Comparison of ENCODE assay signal across 19 mouse cellular contexts in genomic region chr9:71018206-71018605, GRCm38 (mm10).
DNase-seq lines count a peak whose midpoint lies in the region; ATAC-seq and TF ChIP-seq lines count a peak whose summit lies in the region.
"Had no signal": no experiment of that assay in that cellular context is flagged by ENCODE, and none has a peak within 500 bp of the region (broad histone marks: within the 10 kb centered on the region; RNA-seq: fewer than 3 reads in every experiment).

No protein-coding gene starts in this region.

- TF ChIP-seq EP300 in CH12.LX (IDR thresholded peaks at IDR 0.05; ENCODE audit: low read length), result no peak; the same call in 1 of the 2 replicates

- H3K4me3 ChIP-seq in CH12.LX (replicated peaks in 1 of 3; ENCODE audit: low read depth in 2 of 3, low read length in 2 of 3, poor library complexity in 1 of 3), result peak overlapping the region; percentile 19 to 36 (median 20)
- no peak overlapping the region for H3K4me3 ChIP-seq in hindbrain, embryonic 13.5 days
- H3K4me3 ChIP-seq: embryonic facial prominence, embryonic 12.5 days; forebrain, embryonic 15.5 days; heart, embryonic 13.5 days had no signal

- no peak for TF ChIP-seq RAD21 in CH12.LX (IDR thresholded peaks at IDR 0.05; ENCODE audit: low read depth, low read length)

- TF ChIP-seq POLR2A in CH12.LX (IDR thresholded peaks at IDR 0.05; ENCODE audit: low read depth, low read length), result no peak

- 67% methylated on average over 9 of the region's 9 CpGs for WGBS in hindbrain, embryonic 13.5 days

- no peaks in the 10 kb centered on the region for H3K27me3 ChIP-seq in CH12.LX (replicated peaks)
- no peaks in the 10 kb centered on the region for H3K27me3 ChIP-seq in hindbrain, embryonic 13.5 days
- H3K27me3 ChIP-seq: embryonic facial prominence, embryonic 12.5 days; forebrain, embryonic 15.5 days; heart, embryonic 13.5 days had no signal

- no peaks in the 10 kb centered on the region for H3K79me2 ChIP-seq in CH12.LX (replicated peaks; ENCODE audit: control insufficient read depth, extremely low read depth, insufficient read depth, poor library complexity, severe bottlenecking)

- in situ Hi-C loops in CH12.LX (cut with MboI; ENCODE audit: low pct_ligation_motif_present, low pct_unique_long_range_greater_than_20kb, low sequenced_read_pairs), result loop anchor here (10.0 kb wide), 1 partner anchor 47 kb away; no protein-coding TSS in a partner anchor

- dilution Hi-C loops in CH12.LX (cut with MboI; ENCODE audit: extremely low pct_ligation_motif_present, extremely low pct_unique_long_range_greater_than_20kb, low sequenced_read_pairs), result no loop called here

- DNase-seq in left cerebral cortex, postnatal 25 days (ENCODE audit: low spot score in 2 of 2), result peak; percentile 9 to 24
- DNase-seq in left cerebral cortex, adult 8-10 months (ENCODE audit: low spot score in 2 of 2), result no peak
- DNase-seq in A20 (ENCODE audit: low read depth, low spot score) (peak; percentile 83), CH12.LX (ENCODE audit: extremely low read depth) (peak; percentile 63)
- peak; percentile 40 for DNase-seq in brain, adult 2 months (ENCODE audit: low read depth, low spot score)
- no peak for DNase-seq in gastrocnemius, postnatal 10 days
- no peak for DNase-seq in adrenal gland, postnatal 10 days
- DNase-seq: adrenal gland, adult 2 months; adrenal gland, postnatal 36 days; cerebellum, adult 2 months; cerebellum, postnatal 10 days; gastrocnemius, postnatal 25 days had no signal

- no peak for TF ChIP-seq CTCF in CH12.LX (conservative IDR thresholded peaks at IDR 0.05 in 1 of 2, IDR thresholded peaks at IDR 0.05 in 1 of 2; ENCODE audit: low read depth in 2 of 2, low read length in 2 of 2)

- H3K36me3 ChIP-seq in CH12.LX (replicated peaks in 1 of 2; ENCODE audit: control insufficient read depth in 1 of 2, insufficient read depth in 1 of 2, low read length in 1 of 2), result no peaks in the 10 kb centered on the region
- H3K36me3 ChIP-seq in hindbrain, embryonic 13.5 days, result no peaks in the 10 kb centered on the region
- H3K36me3 ChIP-seq: embryonic facial prominence, embryonic 12.5 days; forebrain, embryonic 15.5 days; heart, embryonic 13.5 days had no signal

- peak overlapping the region; percentile 59; the same call in 1 of the 2 replicates for H3K27ac ChIP-seq in CH12.LX (ENCODE audit: insufficient read depth, low read depth)
- H3K27ac ChIP-seq in hindbrain, embryonic 13.5 days, result no peak overlapping the region
- H3K27ac ChIP-seq: embryonic facial prominence, embryonic 12.5 days; forebrain, embryonic 15.5 days; heart, embryonic 13.5 days; hindbrain, embryonic 14.5 days had no signal

- ATAC-seq in hindbrain, embryonic 13.5 days (ENCODE audit: low FRiP score), result no peak
- ATAC-seq: CD4-positive, CD25-positive, alpha-beta regulatory T cell, adult 4 months; forebrain, embryonic 15.5 days; intestine, embryonic 16.5 days had no signal

- peak overlapping the region; percentile 46 for H3K9ac ChIP-seq in CH12.LX (ENCODE audit: insufficient read depth, low read depth)
- H3K9ac ChIP-seq in hindbrain, embryonic 13.5 days, result no peak overlapping the region
- H3K9ac ChIP-seq: embryonic facial prominence, embryonic 12.5 days; forebrain, embryonic 15.5 days; heart, embryonic 13.5 days; hindbrain, embryonic 14.5 days had no signal

- intact Hi-C loops in left cerebral cortex, postnatal 25 days (cut with DNase I), result no loop called here

- H3K9me3 ChIP-seq in CH12.LX (replicated peaks; ENCODE audit: low read length), result no peaks in the 10 kb centered on the region
- H3K9me3 ChIP-seq in hindbrain, embryonic 13.5 days, result no peaks in the 10 kb centered on the region
- H3K9me3 ChIP-seq: embryonic facial prominence, embryonic 12.5 days; forebrain, embryonic 15.5 days; heart, embryonic 13.5 days had no signal

- H3K4me2 ChIP-seq in CH12.LX (ENCODE audit: insufficient read depth, low read depth, poor library complexity, severe bottlenecking), result peak overlapping the region; percentile 95
- H3K4me2 ChIP-seq in hindbrain, embryonic 13.5 days, result no peak overlapping the region
- H3K4me2 ChIP-seq: embryonic facial prominence, embryonic 12.5 days; forebrain, embryonic 15.5 days; heart, embryonic 13.5 days; hindbrain, embryonic 14.5 days had no signal

- H3K4me1 ChIP-seq in CH12.LX (ENCODE audit: control insufficient read depth in 1 of 2, insufficient read depth in 2 of 2), result peaks cover 15 to 40% of the 10 kb centered on the region in 2 experiments
- no peaks in the 10 kb centered on the region for H3K4me1 ChIP-seq in hindbrain, embryonic 13.5 days (replicated peaks)
- H3K4me1 ChIP-seq: embryonic facial prominence, embryonic 12.5 days; heart, embryonic 13.5 days had no signal

TF ChIP-seq in CH12.LX, 34 proteins besides CTCF, POLR2A, EP300 and RAD21:
- TF ChIP-seq ZKSCAN1 (IDR thresholded peaks at IDR 0.05; ENCODE audit: borderline replicate concordance, low read depth, low read length) (no peak), BHLHE40 (IDR thresholded peaks at IDR 0.05; ENCODE audit: low read depth, low read length) (peak; percentile 42), MAZ (IDR thresholded peaks at IDR 0.05; ENCODE audit: low read depth, low read length) (no peak), MEF2A (IDR thresholded peaks at IDR 0.05; ENCODE audit: borderline replicate concordance, low read depth, low read length) (no peak), KAT2A (IDR thresholded peaks at IDR 0.05; ENCODE audit: insufficient replicate concordance, low read length) (0 out of 2 replicates have a peak, but pooled peaks have one; percentile 16), ZNF384 (IDR thresholded peaks at IDR 0.05; ENCODE audit: low read depth, low read length) (no peak), TCF12 (IDR thresholded peaks at IDR 0.05; ENCODE audit: low read depth, low read length) (0 out of 2 replicates have a peak, but pooled peaks have one; percentile 28), ETS1 (conservative IDR thresholded peaks at IDR 0.05; ENCODE audit: low read depth, low read length) (peak; percentile 13)

Comparison
In these comparisons a context has a peak if more than half of its experiments do, and no peak if none do; other contexts are left out.
1. DNase-seq: peak in left cerebral cortex, postnatal 25 days (2 of 2), A20 (single experiment), CH12.LX (single experiment) and brain, adult 2 months (single experiment); none in left cerebral cortex, adult 8-10 months (0 of 2), gastrocnemius, postnatal 10 days (single experiment) and adrenal gland, postnatal 10 days (single experiment).